Mouse (Mus musculus): ENCODE data around the gene Stx18. TPM values are rescaled to one million over a fixed set of nuclear protein-coding genes. Genes with fewer than 3 reads are reported as not detected.

The Stx18 gene
- total RNA-seq (2021), result 10 to 100 TPM; 38.3 to 40.9 TPM
- long read RNA-seq, transcript Stx18-203 (11 exons, 3,002 nt), result major isoform, 15 of 22 reads
- long read RNA-seq, partial matches to known transcripts, result 0 of 22 reads
- long read RNA-seq, other reads (novel, unspliced or antisense), result 3 of 22 reads

DNA sequence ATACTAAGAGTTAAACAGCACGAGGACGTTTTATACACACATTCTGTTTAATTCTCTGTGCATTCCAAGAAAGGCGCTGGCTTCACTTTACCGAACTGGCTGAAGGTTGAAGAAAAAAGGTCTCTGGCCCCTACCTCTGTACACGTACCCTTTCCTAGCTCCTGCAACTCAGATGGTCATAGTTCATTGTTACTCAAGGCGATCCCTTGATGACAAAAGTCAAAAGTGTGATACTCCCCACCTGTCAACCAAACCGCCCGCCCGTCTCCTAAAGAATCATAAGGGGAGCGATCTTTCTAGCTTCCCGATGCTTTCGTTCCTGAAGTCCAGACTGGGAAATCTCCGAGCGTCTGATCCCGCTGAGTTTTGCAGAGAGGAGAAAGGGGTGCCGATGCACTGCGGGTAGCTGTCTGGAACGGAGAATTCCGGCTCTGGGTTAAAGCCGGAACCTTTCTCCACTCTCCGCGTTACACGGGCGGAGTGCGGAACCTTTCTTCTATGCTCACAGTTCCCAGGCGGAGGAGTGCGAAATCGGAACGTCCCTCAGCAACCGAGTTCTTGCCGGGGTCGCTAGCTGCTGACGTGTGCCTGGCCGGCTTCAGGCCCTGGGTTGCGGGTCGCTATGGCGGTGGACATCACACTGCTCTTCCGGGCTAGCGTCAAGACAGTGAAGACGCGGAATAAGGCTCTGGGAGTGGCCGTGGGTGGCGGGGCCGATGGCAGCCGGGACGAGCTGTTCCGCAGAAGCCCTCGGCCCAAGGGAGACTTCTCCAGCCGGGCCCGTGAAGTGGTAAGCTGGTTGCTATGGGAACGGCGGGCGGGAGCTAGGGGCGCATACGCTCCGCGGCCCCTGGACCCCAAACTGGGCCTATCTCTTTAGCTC lies at the start of gene Stx18:
TSS of gene Stx18 (plus strand) at position 33 of the 883 bp plus-strand sequence.
- peak; percentile 85 to 92 for DNase-seq (ENCODE audit: low spot score in 2 of 2)

GRCm38 (mm10) chr5:37992346-37992745 lies 46.2 kb upstream of the Stx18 start:
- no peak for DNase-seq (ENCODE audit: low spot score in 2 of 2)

DNA sequence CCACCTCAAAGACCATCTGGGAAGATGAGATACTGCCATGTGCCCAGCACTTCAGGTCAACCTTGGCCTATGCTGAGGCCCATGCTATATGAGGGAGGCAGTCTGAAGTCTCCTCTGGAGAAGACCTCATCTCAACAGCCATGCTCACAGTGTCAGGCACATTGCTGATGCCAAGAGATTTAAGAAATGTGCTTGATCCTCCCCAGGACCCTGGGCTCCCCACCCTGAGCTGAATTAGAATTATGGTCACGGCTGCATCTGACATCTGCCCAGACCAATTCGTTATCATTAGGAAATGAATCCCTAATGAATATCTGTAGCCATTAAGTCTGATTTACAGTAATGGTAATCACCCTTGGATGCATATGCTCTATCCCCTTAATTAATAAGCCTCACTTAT lies 39.7 kb upstream of the Stx18 start:
- no peak for DNase-seq (ENCODE audit: low spot score in 2 of 2)

- DNase-seq (ENCODE audit: low spot score in 2 of 2), result no peak
Observed at GRCm38 (mm10) chr5:38002573-38002972, 36.0 kb upstream of the Stx18 start.

DNA sequence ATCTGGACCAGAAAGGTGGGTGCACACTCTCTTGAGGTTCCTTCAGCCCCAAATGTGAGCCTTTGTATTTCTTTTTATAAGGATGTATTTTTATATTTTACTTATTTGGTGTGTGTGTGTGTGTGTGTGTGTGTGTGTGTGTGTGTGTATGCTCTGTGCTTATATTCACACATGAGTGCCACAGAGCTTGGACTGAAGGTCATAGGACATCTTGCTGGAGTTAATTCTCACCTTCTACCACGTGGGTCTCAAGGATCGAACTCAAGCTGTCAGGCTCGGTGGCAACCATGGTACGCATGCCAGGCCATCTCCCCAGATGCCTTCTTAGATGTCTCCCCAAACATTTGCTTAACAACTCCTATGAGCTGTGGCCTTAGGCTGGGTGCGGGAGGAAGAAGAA lies 33.8 kb upstream of the Stx18 start:
- DNase-seq (ENCODE audit: low spot score in 2 of 2), result no peak

- no peak for DNase-seq (ENCODE audit: low spot score in 2 of 2)
Observed at GRCm38 (mm10) chr5:38006415-38007347, 31.9 kb upstream of the Stx18 start.

DNA sequence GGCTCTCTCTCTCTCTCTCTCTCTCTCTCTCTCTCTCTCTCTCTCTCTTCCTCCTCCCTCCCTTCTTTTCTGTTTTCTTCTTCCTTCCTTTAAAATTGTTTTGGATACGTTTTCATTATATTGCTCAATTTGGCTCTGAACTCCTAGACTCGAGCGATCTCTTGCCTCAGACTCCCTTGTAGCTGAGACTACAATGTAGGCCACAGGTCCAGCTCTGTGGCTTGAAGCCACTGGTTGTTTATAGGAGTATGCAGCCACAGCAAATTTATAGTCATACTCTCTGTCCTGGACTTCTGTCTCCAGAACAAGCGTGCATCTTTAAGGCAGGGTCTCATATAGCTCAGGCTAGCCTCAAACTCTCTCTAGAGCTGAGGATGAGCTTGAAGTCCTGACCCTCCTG lies 29.5 kb upstream of the Stx18 start:
- DNase-seq (ENCODE audit: low spot score in 2 of 2), result no peak

- DNase-seq (ENCODE audit: low spot score in 2 of 2), result no peak
Observed at GRCm38 (mm10) chr5:38014916-38015315, 23.6 kb upstream of the Stx18 start.

GRCm38 (mm10) chr5:38016945-38017344 lies 21.6 kb upstream of the Stx18 start:
- DNase-seq (ENCODE audit: low spot score in 2 of 2), result no peak

DNA sequence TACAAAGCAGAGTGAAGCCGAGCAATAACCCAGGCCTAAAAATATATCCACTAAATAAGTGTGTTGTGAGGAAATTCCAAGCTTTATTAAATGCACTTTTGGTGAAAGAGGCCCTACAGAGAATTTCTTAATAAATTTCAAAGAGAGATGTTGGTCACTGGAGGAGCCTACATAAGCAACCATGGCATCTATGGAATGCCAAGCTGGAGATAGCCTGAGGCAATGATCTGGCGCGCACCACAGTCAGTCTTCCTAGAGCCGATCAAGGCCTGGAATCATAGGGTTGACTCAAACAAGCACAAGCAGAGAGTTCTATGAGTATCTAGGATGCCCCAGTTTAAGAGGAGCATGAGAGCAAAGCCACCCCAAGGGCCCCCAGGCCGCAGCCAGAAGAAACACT lies 10.9 kb upstream of the Stx18 start:
- DNase-seq (ENCODE audit: low spot score in 2 of 2), result no peak

DNA sequence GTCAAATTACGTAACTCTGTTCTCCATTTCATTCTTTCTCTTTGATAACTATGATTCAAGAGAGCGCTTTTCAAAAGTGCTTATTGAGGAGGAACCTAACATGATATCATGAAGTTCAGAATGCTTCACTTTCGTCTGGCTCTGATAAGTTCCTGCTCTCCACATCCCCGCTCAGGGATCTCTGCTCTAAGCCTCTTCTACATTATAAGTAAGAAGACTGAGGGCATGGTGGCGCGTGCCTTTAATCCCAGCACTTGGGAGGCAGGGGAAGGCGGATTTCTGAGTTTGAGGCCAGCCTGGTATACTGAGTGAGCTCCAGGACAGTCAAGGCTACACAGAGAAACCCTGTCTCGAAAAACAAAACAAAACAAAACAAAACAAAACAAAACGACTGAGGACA lies 268 bp upstream of the Stx18 start:
- DNase-seq (ENCODE audit: low spot score in 2 of 2), result peak in 1 of 2 experiments; percentile 5

DNA sequence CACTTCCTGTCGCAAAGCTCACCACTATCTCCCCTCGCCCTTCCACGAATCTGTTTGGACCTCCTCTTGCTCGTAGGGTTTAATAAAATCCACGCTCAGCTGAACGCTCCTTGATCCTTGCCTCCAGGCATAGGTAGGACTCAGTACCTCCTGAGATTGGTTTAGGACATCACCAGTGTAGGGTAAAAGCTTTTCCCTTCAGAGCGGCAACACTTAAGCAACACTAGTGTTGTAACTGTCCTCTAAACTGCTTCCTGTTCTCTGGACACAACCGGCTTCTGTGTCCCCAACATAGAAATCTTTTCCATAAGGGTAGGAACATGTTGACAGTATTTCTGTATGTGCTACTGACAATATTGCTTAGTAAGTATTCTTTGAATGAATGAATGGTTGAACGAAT lies 1.3 kb downstream of the Stx18 start:
- no peak for DNase-seq (ENCODE audit: low spot score in 2 of 2)

GRCm38 (mm10) chr5:38044923-38045322 lies 6.4 kb downstream of the Stx18 start:
- no peak for DNase-seq (ENCODE audit: low spot score in 2 of 2)

DNA sequence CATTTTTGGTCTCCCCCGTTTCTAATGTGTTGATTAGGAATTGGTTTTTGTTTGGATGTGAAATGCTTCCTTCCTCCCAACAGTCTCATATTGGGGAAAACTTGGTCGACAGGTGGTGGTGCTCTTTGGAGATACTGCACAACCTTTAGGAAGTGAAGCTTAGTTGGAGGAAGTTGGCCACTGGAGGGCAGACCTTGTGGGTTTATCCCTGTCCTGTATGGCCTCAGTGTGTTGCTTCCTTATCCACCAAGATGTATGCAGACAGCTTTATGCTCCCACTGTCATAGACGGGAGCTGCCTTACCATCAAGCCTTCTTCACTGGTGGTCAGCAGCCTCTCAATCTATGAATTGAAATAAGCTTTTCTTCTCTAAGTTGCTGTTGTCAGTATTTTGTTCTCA lies 9.6 kb downstream of the Stx18 start:
- no peak for DNase-seq (ENCODE audit: low spot score in 2 of 2)

- no peak for DNase-seq (ENCODE audit: low spot score in 2 of 2)
Observed at GRCm38 (mm10) chr5:38061051-38061450, 22.5 kb downstream of the Stx18 start.

DNA sequence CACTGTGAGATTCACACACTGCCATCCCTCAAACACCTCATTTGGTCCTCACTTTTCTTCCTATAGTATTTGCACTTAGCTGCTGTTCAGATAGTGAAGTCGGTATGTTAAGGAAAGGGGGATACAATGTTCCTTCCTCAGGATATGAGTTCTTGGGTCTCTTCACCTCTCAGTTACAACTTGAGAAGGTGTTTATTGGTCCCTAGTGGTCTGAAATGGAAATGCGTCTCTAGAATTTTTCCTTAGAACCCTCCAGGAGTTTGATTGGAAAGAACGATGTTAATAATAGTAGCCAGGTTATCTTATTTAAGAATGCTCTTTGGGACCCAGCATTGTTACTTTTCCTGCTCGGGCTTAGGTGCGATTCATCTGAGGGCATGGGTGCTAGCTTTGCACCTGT lies 24.2 kb downstream of the Stx18 start:
- DNase-seq (ENCODE audit: low spot score in 2 of 2), result no peak

DNA sequence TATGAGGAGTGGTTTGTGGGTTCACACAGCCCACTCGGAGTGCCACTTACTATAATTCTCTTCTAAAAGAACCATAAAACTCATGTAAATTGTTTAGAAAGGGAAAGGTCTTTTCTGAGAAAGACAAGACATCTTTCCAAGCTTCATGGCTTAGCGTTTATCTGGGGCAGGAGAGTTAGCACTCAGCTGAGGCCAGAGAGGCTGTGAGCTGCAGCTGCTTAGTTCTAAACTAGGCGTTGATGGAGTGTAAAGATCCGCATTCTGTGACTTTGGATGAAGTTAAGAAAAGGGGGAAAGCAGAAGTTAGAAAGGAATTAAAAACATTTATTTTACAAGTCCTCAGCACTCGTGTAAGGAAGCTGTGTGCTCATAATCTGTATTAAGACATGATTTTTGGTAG lies 24.8 kb downstream of the Stx18 start:
- no peak for DNase-seq (ENCODE audit: low spot score in 2 of 2)

- peak in 1 of 2 experiments; percentile 42 for DNase-seq (ENCODE audit: low spot score in 2 of 2)
Observed at GRCm38 (mm10) chr5:38064043-38064575, 25.6 kb downstream of the Stx18 start.

- DNase-seq (ENCODE audit: low spot score in 2 of 2), result no peak
Observed at GRCm38 (mm10) chr5:38064701-38065100, 26.2 kb downstream of the Stx18 start.

DNA sequence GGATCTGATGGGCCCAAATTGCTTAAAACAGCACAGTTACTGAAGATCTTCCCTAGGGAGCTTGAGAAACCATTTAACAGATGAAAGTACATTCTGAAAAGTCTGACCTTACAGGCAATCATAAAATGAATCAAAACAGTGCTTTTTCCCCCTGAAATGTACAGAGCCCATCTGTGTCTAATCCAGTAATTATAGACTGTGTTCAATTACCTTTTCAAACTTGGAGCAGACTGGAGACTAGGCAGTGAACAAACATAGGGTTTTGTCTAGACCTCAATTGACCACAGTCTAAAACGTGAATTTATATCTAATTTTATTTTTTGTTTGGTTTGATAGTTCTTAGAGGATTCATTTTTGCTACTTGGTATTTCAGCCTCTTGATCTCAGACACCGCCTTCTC lies 26.9 kb downstream of the Stx18 start:
- no peak for DNase-seq (ENCODE audit: low spot score in 2 of 2)

GRCm38 (mm10) chr5:38066606-38067005 lies 28.1 kb downstream of the Stx18 start:
- DNase-seq (ENCODE audit: low spot score in 2 of 2), result no peak

GRCm38 (mm10) chr5:38076326-38076725 lies 37.8 kb downstream of the Stx18 start:
- DNase-seq (ENCODE audit: low spot score in 2 of 2), result no peak

Measured in layer of hippocampus, adult 18-20 months (tissue).